Mouse (Mus musculus) left cerebral cortex, postnatal 4 days (tissue): ENCODE measurements around the gene Dnah7b. TPM values are rescaled to one million over a fixed set of nuclear protein-coding genes. Genes with fewer than 3 reads are reported as not detected.
"Not testable (repeated sequence)": the region's sequence is repeated elsewhere in the genome, so short reads cannot be mapped to it uniquely, and the experiment has no call there.

Source experiments
- DNase-seq: peaks from one replicate; pipeline ENCODE4 v3.0.0-alpha.2; 2022
- intact Hi-C: fragments of 180-260 bp; cut with DNase I; formaldehyde crosslinking; loops from one replicate; pipeline ENCODE4 v1.15.1; 2025
- total RNA-seq, 2 experiments: library from RNA; stranded (reverse); gene quantifications; 2 replicates each; pipeline ENCODE4 v1.2.3; 2021

The Dnah7b gene
- total RNA-seq, 2 experiments from 2014 or later = 2.0 to 3.0 TPM

- DNase-seq, intact Hi-C loops: not testable (repeated sequence)
These were observed 212.9 kb downstream of the Dnah7b start for GRCm38 (mm10) chr1:46278911-46279565.

- intact Hi-C loops = not testable (repeated sequence)
These were observed 228.3 kb downstream of the Dnah7b start for GRCm38 (mm10) chr1:46294451-46294850.

GRCm38 (mm10) chr1:46325942-46326341 is 259.8 kb downstream of the Dnah7b start:
- intact Hi-C loops, DNase-seq: not testable (repeated sequence)

More at GRCm38 (mm10) chr1:46294451-46294850, 228.3 kb downstream of the Dnah7b start:
- not testable (repeated sequence) for DNase-seq

GRCm38 (mm10) chr1:46345301-46345700 is 279.2 kb downstream of the Dnah7b start:
- intact Hi-C loops, DNase-seq: not testable (repeated sequence)

GRCm38 (mm10) chr1:46380641-46381040 is 314.5 kb downstream of the Dnah7b start:
- intact Hi-C loops, DNase-seq: not testable (repeated sequence)

GRCm38 (mm10) chr1:46394681-46395297 is 328.7 kb downstream of the Dnah7b start:
- intact Hi-C loops, DNase-seq: not testable (repeated sequence)

GRCm38 (mm10) chr1:46408324-46409115 is 342.4 kb downstream of the Dnah7b start:
- DNase-seq = no peak
- intact Hi-C loops = no loop called here

GRCm38 (mm10) chr1:46414798-46415197 is 348.7 kb downstream of the Dnah7b start:
- intact Hi-C loops = loop anchor here (10.0 kb wide), 1 partner anchor 350 kb away; the partner anchor contains the start of gene Dnah7b
- DNase-seq = not testable (repeated sequence)

- intact Hi-C loops = loop anchor here (10.0 kb wide), 1 partner anchor 352 kb away; the partner anchor contains the start of gene Dnah7b
- DNase-seq = not testable (repeated sequence)
These were observed 350.8 kb downstream of the Dnah7b start for GRCm38 (mm10) chr1:46416946-46417345.

- DNase-seq = not testable (repeated sequence)
- intact Hi-C loops = loop anchor here (10.0 kb wide), 1 partner anchor 354 kb away; the partner anchor contains the start of gene Dnah7b
These were observed 352.9 kb downstream of the Dnah7b start for GRCm38 (mm10) chr1:46418966-46419365.

Other genes starting within 250 kb of the Dnah7b start
- not detected for gene Gm5269, start 176.0 kb upstream of the Dnah7b start, total RNA-seq
- 10 to 100 TPM; 21.6 to 23.7 TPM for gene Slc40a1, start 139.8 kb upstream of the Dnah7b start, total RNA-seq